Mouse (Mus musculus) adrenal gland, postnatal 25 days (tissue): ENCODE results near the gene Ankrd27. TPM values are rescaled to one million over a fixed set of nuclear protein-coding genes. Genes with fewer than 3 reads are reported as not detected.

Source experiments
- DNase-seq: peaks from one replicate; pipeline ENCODE4 v3.0.0; 2021; ENCODE audit warnings: mixed read lengths
- total RNA-seq: library from RNA; stranded (reverse); gene quantifications from 2 replicates; pipeline ENCODE4 v1.2.3, GENCODE M21; 2021

The Ankrd27 gene
- total RNA-seq, 1 experiment from 2014 or later, result 33.3 TPM

GRCm38 (mm10) chr7:35640072-35640471 lies 54.0 kb downstream of the Ankrd27 start:
- DNase-seq, result no peak

GRCm38 (mm10) chr7:35646317-35647081 lies 60.5 kb downstream of the Ankrd27 start:
- peak; percentile 31 for DNase-seq

DNA sequence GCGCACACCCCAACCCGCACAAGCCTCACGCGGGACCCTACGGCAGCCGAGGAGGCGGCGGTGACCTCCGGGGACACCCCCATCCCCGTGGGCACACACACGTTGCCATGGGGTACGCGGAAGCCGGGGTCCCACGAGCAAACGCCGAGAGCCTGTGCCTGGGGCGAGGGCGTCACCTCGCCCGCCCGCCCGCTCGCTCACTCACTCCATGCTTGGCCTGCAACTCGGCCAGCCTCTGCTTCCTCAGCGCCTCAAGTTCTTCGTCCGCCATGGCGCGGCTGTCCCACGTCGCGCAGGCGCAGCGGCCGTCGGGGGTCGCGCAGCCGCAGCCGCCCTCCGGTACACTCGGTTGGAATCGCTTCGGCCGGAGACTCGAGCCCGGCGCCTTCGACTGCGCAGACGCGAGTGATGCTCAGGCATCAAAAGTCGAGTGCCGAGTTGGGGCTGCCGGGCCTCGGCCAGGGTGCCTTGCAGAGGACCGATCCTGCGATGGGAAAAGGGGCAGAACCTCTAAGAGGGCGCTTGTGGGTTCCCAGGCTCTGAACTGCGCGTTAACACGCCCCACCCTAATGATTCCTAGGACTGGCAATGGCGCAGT lies 61.2 kb downstream of the Ankrd27 start, which contains the start of gene Pdcd5:
Pdcd5 (minus strand) TSS at position 421 of the 598 bp plus-strand sequence.
- peak; percentile 97 for DNase-seq

DNA sequence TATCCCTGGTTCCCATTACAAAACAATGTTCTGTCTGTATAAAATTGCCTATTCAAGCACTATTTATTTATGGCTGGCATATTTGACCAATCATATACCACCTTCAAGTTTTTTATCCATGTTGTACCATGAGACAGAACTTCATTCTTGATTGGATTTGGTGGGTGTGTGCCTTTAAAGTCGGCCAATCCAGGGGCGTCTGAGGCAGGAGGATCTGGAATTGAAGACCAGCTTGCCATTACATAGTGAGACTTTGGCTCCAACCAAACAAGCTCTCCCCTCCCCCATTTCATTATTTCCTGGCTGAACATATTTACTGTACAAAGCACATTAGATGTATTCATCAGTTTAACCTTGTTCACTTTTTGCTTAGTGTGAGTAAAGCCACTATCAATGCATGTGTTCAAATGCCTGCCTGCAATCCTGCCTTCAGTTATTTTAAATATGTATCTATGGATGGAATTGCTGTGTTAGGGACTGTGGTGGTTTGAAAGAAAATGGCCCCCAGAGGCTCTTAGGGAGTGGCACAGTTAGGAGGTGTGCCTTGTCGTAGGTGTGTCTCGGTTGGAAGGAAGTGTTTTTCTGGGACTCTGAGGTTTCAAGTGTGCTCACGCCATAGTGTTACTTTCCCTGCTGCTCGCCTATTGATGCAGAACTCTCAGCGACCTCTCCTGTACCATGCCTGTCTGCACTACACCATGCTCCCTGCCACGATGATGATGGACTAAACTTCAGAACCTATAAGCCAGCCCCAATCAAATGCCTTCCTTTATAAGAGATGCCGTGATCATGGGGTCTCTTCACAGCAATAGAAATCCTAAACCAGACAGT lies 62.4 kb downstream of the Ankrd27 start:
- no peak for DNase-seq

DNA sequence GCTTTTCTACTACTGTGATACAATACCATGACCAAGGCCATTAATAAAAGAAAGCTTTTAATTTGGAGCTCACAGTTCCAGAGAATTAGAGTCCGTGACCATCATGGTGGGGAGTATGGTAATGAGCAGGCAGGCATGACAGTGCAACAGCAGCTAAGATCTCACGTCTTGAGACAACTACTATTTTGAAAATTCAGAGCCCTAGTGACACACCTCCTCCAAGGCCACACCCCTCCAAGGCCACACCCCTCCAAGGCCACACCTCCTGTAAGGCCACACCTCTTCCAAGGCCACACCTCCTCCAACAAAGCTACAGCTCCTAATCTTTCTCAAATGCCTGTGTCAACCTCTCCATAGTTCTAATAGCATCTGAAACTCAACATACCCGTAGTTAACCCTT lies 63.0 kb downstream of the Ankrd27 start:
- DNase-seq, result peak; percentile 23

DNA sequence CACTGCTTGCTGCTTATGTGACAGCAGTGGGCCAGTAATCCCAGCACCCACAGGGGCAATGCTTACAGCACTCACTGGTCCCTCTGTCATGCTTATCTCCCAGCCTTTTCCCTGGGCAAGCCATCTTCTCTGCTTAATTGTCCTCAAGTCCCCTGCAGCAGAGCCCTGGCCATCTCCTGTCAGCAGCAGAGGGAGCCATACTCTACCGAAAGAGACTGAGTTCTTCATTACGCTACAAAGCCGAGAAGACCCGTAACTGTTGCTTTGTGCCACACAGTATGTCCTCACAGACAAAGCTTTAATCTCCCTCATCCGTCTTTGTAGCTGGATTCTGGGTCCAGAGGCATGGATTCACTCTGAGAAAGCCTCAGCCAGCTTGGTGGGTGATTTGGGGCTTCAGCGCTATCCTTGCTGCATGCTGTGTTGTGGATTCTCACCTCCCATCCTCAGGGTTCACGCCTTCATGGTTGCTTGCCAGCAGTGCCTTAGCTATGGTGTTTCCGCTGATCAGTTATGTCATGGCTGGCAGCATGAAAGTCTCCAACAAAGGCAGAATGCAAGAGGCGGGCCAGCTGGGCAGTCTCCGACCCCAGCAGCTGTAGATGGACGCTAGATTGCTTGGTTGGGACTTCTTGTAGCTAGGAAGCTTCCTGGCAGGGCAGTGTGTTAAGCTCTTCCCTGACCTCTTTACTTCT lies 64.8 kb downstream of the Ankrd27 start:
- no peak for DNase-seq

DNA sequence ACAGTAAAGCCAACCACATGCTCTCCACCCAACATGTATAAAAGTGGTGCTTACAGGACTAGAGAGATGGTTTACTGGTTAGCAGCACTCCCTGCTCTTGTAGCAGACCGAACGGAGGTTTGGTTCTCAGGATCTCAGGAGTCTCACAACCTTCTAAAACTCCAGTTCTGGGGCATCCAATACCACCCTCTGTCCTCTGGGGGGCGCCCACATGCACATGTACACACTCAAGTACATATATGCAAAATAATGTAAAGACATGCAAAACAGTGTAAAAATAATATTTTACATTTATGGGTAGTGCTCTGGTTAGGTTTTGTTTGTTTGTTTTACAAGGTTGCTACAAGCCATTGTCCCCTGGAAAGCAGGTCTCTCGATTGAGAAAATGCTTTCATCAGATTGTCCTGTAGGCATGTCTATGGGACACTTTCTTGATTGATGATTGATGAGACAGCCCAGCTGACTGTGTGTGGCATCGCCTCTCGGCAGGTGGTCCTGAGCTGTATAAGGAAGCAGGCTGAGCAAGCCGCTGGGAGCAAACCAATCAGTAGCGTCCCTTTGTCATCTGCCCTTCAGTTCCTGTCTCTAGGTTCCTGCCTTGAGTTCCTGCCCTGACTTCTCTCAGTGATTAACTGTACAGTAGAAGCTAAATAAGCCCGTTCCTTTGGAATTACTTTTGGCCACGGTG lies 65.7 kb downstream of the Ankrd27 start:
- DNase-seq, result no peak

DNA sequence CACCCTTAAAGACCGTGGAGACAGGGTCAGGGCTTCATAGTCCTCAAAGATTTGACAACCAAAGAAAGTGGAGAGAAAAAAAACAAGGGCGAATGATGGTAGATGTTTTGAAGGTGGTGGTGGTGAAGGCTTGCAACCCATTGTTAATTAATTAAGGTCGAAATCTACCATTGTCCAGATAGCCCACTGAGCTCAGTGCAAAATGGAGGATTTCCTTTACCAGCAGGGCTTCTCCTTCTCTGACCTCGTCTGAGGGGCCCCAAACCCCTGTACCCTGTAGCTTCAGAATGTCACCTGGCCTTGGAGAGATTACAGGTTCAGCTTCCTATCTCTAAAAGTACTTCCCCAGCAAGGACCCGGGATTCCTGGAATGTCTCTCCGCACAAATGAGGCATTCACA lies 71.8 kb downstream of the Ankrd27 start:
- DNase-seq, result no peak

DNA sequence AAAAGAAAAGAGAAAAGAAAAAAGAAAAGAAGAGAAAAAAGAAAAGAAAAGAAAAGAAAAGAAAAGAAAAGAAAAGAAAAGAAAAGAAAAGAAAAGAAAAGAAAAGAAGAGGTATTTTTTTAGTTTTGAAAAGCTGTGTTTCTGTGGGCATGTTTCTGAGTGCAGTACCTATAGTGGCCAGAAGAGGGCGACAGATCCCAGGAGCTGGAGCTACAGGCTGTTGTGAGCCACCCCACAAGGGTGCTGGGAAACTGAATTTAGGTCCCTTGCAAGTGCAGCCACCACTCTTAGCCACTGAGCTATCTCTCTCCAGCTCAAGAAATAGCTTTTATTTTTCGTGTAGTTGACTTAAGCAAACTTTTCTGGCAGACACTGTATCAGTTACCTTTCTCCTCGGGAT lies 73.1 kb downstream of the Ankrd27 start:
- DNase-seq, result peak; percentile 36

DNA sequence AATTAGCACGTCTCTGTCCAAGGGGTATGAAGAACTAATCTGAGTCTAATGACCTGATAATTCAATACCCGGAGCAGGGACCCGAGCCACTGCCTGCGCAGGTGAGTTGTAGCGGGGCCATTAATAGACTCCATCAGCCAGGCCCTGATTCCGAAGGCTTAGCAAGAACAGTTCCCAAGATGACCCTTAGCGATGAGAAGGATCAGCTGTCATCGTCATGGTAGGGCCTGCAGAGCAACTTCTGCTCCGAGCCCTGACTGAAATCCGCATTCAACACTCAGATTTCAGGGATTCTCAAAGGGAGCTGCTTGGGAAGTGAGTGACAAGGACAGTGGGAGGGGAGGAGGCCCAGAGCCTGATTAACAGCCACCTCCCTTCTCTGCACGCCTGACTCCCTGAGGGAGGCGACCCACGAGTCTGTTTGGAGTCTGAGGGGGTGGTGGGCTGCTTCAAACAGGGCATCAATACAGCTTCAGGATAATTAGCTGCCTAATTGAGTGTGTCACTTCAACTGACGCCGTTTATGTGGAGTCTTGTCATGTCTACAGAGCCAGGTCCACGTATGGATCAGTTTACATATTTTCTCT lies 77.8 kb downstream of the Ankrd27 start:
- no peak for DNase-seq

DNA sequence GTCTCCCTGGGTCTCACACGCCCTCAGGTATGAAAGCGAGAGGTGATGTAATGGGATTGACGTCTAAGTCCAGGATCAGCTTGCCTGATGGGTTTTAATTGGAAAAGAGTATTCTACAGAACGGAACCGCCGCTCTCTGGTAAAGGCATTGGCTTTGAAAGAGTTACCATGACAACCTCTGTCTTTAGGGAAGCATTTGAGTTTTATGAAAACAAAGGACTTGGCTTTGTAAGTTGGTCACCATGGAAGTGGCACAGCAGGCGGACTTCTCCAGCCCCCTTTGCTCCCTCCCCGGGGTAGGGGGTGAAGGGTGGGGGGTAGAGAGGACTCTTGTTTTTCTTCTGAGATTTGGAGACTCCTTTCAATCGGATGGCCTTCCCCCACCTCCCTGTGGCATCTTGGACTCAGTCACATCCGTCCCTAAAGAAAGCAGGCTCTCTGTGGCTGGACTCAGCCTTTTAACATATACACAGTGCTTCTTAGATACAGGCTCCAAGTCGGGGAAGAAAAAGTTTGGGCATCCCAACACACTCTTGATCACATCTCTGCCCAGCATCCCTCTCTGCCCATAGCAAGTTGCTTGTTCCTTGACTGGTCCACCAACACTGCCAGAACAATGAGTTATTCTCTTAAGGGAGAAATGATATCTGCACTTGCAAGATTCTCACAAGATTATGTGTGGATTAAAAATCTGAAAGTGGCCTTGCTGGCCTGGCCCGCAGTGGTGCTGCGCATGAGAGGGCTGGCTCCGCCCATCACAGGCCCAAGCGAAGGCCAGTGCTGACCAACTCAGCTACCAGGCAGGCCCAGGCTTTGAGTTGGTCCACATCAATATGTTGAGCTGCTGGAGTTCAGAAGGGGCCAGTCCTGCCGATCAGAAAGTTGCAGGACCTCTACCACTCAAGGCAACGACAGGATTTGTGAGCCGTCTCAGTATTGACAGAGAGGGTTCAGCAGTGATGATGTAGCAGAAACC lies 82.3 kb downstream of the Ankrd27 start:
- DNase-seq, result no peak

DNA sequence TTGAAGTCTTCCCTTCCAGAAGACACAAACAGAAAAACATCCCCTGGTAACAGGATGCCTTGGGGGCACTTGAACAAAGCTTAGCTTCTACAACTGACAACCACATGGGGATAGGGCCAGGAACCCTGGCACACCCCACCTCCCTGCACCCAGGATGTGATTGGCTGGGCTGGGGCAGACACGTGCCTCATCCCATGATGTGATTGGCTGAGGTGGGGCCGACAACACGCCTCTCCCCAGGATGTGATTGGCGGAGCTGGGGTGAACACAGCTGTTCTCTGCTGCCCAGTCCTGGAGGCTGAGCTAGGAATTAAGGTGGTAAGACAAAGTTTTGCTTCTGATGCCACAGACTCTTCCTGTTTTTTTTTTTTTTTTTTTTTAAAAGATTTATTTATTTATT lies 92.9 kb downstream of the Ankrd27 start:
- no peak for DNase-seq

DNA sequence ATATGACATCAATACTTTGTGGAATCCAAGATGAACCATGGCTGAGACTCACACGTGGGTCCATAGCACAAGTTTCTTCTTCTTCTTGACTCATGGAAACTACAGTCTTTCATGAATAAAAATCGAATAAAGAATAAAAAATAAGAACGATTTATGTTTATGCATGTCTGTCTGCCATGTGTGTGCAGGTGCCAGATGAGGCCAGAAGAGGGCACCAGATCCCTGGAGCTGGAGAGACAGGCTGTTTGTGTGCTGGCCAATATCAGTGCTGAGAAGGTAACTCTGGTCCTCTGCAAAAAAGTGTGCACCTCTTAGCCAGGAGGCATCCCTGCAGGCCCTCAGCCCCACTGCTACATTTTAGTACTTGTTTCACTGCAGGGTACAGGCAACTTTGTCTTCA lies 95.5 kb downstream of the Ankrd27 start:
- peak; percentile 11 for DNase-seq

- no peak for DNase-seq
Measured at GRCm38 (mm10) chr7:35683409-35684122, 97.5 kb downstream of the Ankrd27 start.

GRCm38 (mm10) chr7:35686216-35686615 lies 100.2 kb downstream of the Ankrd27 start:
- no peak for DNase-seq

DNA sequence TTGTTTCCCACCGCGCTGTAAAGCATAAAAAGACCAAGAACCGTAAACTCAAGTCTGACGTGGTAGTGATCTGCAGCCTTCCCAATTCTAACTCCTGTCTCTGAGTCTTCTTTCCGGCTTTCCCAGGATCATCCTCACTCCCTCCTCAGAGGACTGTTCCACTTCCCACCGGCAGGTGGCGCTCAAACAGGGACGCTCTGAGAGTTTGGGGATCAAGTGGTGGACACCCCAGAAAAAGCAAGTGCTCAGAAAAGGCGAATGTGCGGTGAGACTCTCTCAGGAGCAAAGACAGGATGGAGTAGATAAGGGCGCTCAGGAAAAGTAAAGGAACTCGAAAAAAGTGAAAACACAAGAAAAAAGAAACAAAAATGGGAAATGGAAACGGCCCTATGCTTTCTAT lies 100.7 kb downstream of the Ankrd27 start:
- peak; percentile 73 for DNase-seq

DNA sequence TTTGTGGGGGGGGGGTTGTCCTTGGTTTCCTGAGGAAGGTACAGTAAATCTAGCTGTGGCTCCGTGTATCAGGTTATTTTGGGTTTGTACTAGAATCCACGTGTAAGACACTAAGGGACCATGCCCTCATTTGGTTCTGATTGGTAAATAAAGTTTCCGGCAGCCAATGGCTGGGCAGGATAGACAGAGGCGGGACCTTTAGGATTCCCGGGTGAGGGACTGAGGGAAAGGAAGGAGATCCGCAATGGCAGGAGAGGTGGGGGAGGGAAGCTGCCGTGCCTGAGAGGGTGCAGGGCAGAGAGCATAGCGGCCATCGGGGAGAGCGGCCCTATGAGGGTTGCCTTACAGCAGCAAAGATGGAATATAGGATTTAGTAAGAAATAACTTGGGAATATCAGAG lies 101.2 kb downstream of the Ankrd27 start:
- DNase-seq, result peak; percentile 49

GRCm38 (mm10) chr7:35688276-35688675 lies 102.2 kb downstream of the Ankrd27 start:
- no peak for DNase-seq
